Mouse (Mus musculus) megakaryocyte, embryonic 14.5 days (primary cell): ENCODE measurements around the gene Plpp6.

Experiments
- FLI1 ChIP-seq: IDR thresholded peaks from 2 replicates; pipeline ENCODE4 v1.6.1; 2012; ENCODE audit warnings: low read length, inconsistent platforms, mixed read lengths
- GATA1 ChIP-seq: IDR thresholded peaks from 3 replicates; pipeline ENCODE4 v1.6.1; 2012; ENCODE audit warnings: mixed read lengths, low read length, inconsistent platforms, borderline replicate concordance

- TF ChIP-seq FLI1 (no peak), GATA1 (no peak)
Observed at GRCm38 (mm10) chr19:28946782-28947181, 17.0 kb upstream of the Plpp6 start.
